Mouse (Mus musculus) regulatory T cell (primary cell): ENCODE results near the gene Hist1h2ac.

Experiments
- in situ Hi-C: fragments of 300-600 bp; cut with MboI, MseI; formaldehyde crosslinking; loops from one replicate; pipeline ENCODE4 v1.15.1; 2025; ENCODE audit warnings: high pct_unique_total_duplicates

Hist1h2ac gene

GRCm38 (mm10) chr13:23662536-23662935 is 21.2 kb downstream of the Hist1h2ac start:
- in situ Hi-C loops = no loop called here

GRCm38 (mm10) chr13:23659636-23660366 is 23.9 kb downstream of the Hist1h2ac start:
- in situ Hi-C loops = no loop called here
